In genomic region chr15:89460298-89460697, GRCm38 (mm10) we compare ENCODE assay signal across 22 mouse cellular contexts. TPM values are rescaled to one million over a fixed set of nuclear protein-coding genes. Genes with fewer than 3 reads are reported as not detected.
DNase-seq lines count a peak whose midpoint lies in the region; TF ChIP-seq lines count a peak whose summit lies in the region.
"Had no signal": no experiment of that assay in that cellular context is flagged by ENCODE, and none has a peak within 500 bp of the region (broad histone marks: within the 10 kb centered on the region; RNA-seq: fewer than 3 reads in every experiment).

No protein-coding gene starts in this region.

- no peak overlapping the region for H3K4me3 ChIP-seq in lung, adult 2 months (replicated peaks; ENCODE audit: extremely low read depth, low read depth, low read length)
- H3K4me3 ChIP-seq: embryonic facial prominence, embryonic 10.5 days; forebrain, embryonic 13.5 days; heart, embryonic 13.5 days; hindbrain, embryonic 15.5 days had no signal

- no peak for TF ChIP-seq CTCF in lung, adult 2 months (IDR thresholded peaks at IDR 0.05; ENCODE audit: insufficient read depth, low read length)

- peak; percentile 75 for DNase-seq in cerebellum, adult 11-12 months
- DNase-seq in cerebellum, postnatal 10 days: no peak
- DNase-seq in cerebellum, adult 9-10 months: peak; percentile 69
- no peak for DNase-seq in cerebellum, postnatal 14 days
- DNase-seq in ZHBTc4 (ENCODE audit: low read depth, low spot score): peak; percentile 74
- no peak for DNase-seq in lung, adult 2 months
- no peak for DNase-seq in spleen, postnatal 10 days (ENCODE audit: low spot score in 2 of 2)
- DNase-seq: adrenal gland, adult 2 months; adrenal gland, postnatal 25 days; B cell, adult 2 months; forebrain, postnatal 0 days; gastrocnemius, postnatal 14 days; heart, postnatal 36 days; kidney, adult 8-10 months had no signal

- no peaks in the 10 kb centered on the region for H3K4me1 ChIP-seq in lung, adult 2 months (ENCODE audit: control insufficient read depth, insufficient read depth, low read length)
- H3K4me1 ChIP-seq: heart, embryonic 13.5 days had no signal

- TF ChIP-seq POLR2A in lung, adult 2 months (IDR thresholded peaks at IDR 0.05; ENCODE audit: borderline replicate concordance, extremely low read depth, low read depth, low read length): no peak

- WGBS in lung, adult 2 months: 57% methylated on average over 10 of the region's 10 CpGs

RNA-seq across cellular contexts. Expression of gene Mapk8ip2, which starts 6.6 kb away (rescaled TPM):
- polyA plus RNA-seq in lung, adult 2 months (2012; rRNA removed): 0.10 and 0.11 TPM in 2 replicates

RNA-seq across cellular contexts. Expression of gene Arsa, which starts 16.9 kb away (rescaled TPM):
- polyA plus RNA-seq in lung, adult 2 months (2012; rRNA removed): 57.7 and 62.4 TPM in 2 replicates

RNA-seq across cellular contexts. Expression of gene Chkb, which starts 30.6 kb away (rescaled TPM):
- polyA plus RNA-seq in lung, adult 2 months (2012; rRNA removed): 51.3 and 67.1 TPM in 2 replicates

RNA-seq across cellular contexts. Expression of gene Gm44502, which starts 30.8 kb away (rescaled TPM):
- polyA plus RNA-seq in lung, adult 2 months (2012; rRNA removed): 4.4 TPM in 1 of 2 replicates, not detected in the other
- polyA plus RNA-seq: CD4-positive, CD25-positive, alpha-beta regulatory T cell, adult 4 months; embryonic facial prominence, embryonic 10.5 days; embryonic facial prominence, embryonic 14.5 days; forebrain, embryonic 13.5 days; forebrain, postnatal 0 days; hindbrain, embryonic 11.5 days; hindbrain, embryonic 15.5 days; intestine, postnatal 0 days had no signal

RNA-seq across cellular contexts. Expression of gene C730034F03Rik, which starts 30.9 kb away (rescaled TPM):
- 0.45 and 0.73 TPM in 2 replicates for polyA plus RNA-seq in lung, adult 2 months (2012; rRNA removed)

Comparison
In these comparisons a context has a peak if more than half of its experiments do, and no peak if none do; other contexts are left out.
1. DNase-seq: peak in cerebellum, adult 11-12 months (single experiment), cerebellum, adult 9-10 months (single experiment) and ZHBTc4 (single experiment); none in cerebellum, postnatal 10 days (0 of 2), cerebellum, postnatal 14 days (0 of 2), lung, adult 2 months (single experiment) and spleen, postnatal 10 days (0 of 2).